Mouse (Mus musculus): ENCODE results near the gene Dab1. TPM values are rescaled to one million over a fixed set of nuclear protein-coding genes. Genes with fewer than 3 reads are reported as not detected.

The Dab1 gene
- total and polyA plus RNA-seq, 3 experiments: not detected

GRCm38 (mm10) chr4:104523776-104524175 lies 904.6 kb downstream of the Dab1 start:
- TF ChIP-seq GATA1 (IDR thresholded peaks at IDR 0.05; ENCODE audit: low read depth, low read length) (no peak), JUND (IDR thresholded peaks at IDR 0.05; ENCODE audit: low read depth, low read length) (no peak)
- DNase-seq (ENCODE audit: low read depth, low spot score): no peak
- no peaks in the 10 kb centered on the region for H3K9me3 ChIP-seq (replicated peaks; ENCODE audit: insufficient read depth, low read length)
- no peak overlapping the region for H3K27ac ChIP-seq (ENCODE audit: control insufficient read depth, low read depth, low read length)
- H3K36me3 ChIP-seq (ENCODE audit: control insufficient read depth in 1 of 2, insufficient read depth in 2 of 2, low read length in 2 of 2): no peaks in the 10 kb centered on the region
- H3K4me3 ChIP-seq (ENCODE audit: control insufficient read depth in 1 of 2, insufficient read depth in 1 of 2, low read depth in 2 of 2, low read length in 2 of 2): no peak overlapping the region
- no peaks in the 10 kb centered on the region for H3K4me1 ChIP-seq (ENCODE audit: control insufficient read depth in 1 of 2, insufficient read depth in 2 of 2, low read length in 2 of 2)
- H3K27me3 ChIP-seq (ENCODE audit: control insufficient read depth in 1 of 2, insufficient read depth in 2 of 2, low read length in 2 of 2): no peaks in the 10 kb centered on the region
- H3K9ac ChIP-seq (ENCODE audit: control insufficient read depth, low read depth, low read length, poor library complexity, severe bottlenecking): no peak overlapping the region
- H3K79me2 ChIP-seq (ENCODE audit: control insufficient read depth, insufficient read depth, low read length, poor library complexity): no peaks in the 10 kb centered on the region

GRCm38 (mm10) chr4:104529905-104530646 lies 910.9 kb downstream of the Dab1 start:
- Histone ChIP-seq H3K27me3 (ENCODE audit: control insufficient read depth in 1 of 2, insufficient read depth in 2 of 2, low read length in 2 of 2) (no peaks in the 10 kb centered on the region), H3K4me1 (ENCODE audit: control insufficient read depth in 1 of 2, insufficient read depth in 2 of 2, low read length in 2 of 2) (no peaks in the 10 kb centered on the region), H3K9me3 (replicated peaks; ENCODE audit: insufficient read depth, low read length) (no peaks in the 10 kb centered on the region), H3K27ac (ENCODE audit: control insufficient read depth, low read depth, low read length) (no peak overlapping the region), H3K4me3 (ENCODE audit: control insufficient read depth in 1 of 2, insufficient read depth in 1 of 2, low read depth in 2 of 2, low read length in 2 of 2) (no peak overlapping the region), H3K9ac (ENCODE audit: control insufficient read depth, low read depth, low read length, poor library complexity, severe bottlenecking) (no peak overlapping the region), H3K36me3 (ENCODE audit: control insufficient read depth in 1 of 2, insufficient read depth in 2 of 2, low read length in 2 of 2) (no peaks in the 10 kb centered on the region), H3K79me2 (ENCODE audit: control insufficient read depth, insufficient read depth, low read length, poor library complexity) (no peaks in the 10 kb centered on the region)
- TF ChIP-seq MYB (IDR thresholded peaks at IDR 0.05; ENCODE audit: low read depth, low read length) (no peak), ZKSCAN1 (IDR thresholded peaks at IDR 0.05; ENCODE audit: low read depth, low read length) (no peak), MYC (IDR thresholded peaks at IDR 0.05; ENCODE audit: low read depth, low read length) (no peak), RCOR1 (IDR thresholded peaks at IDR 0.05; ENCODE audit: low read depth, low read length) (no peak), GATA1 (IDR thresholded peaks at IDR 0.05; ENCODE audit: low read depth, low read length) (no peak), UBTF (IDR thresholded peaks at IDR 0.05; ENCODE audit: borderline replicate concordance, insufficient read depth, low read depth, low read length) (no peak), ZMIZ1 (IDR thresholded peaks at IDR 0.05; ENCODE audit: low read depth, low read length) (no peak), CHD1 (IDR thresholded peaks at IDR 0.05; ENCODE audit: low read depth, low read length) (no peak), KAT2A (conservative IDR thresholded peaks at IDR 0.05; ENCODE audit: low read depth, low read length) (no peak), NRF1 (IDR thresholded peaks at IDR 0.05; ENCODE audit: insufficient read depth, low read depth, low read length, poor library complexity, severe bottlenecking) (no peak), TAL1 (IDR thresholded peaks at IDR 0.05; ENCODE audit: low read length) (no peak), RAD21 (IDR thresholded peaks at IDR 0.05; ENCODE audit: low read depth, low read length) (no peak), TBP (IDR thresholded peaks at IDR 0.05; ENCODE audit: low read depth, low read length) (no peak), CHD2 (IDR thresholded peaks at IDR 0.05; ENCODE audit: low read length) (no peak), MAX (IDR thresholded peaks at IDR 0.05; ENCODE audit: low read length) (no peak), POLR2A (IDR thresholded peaks at IDR 0.05; ENCODE audit: control insufficient read depth in 1 of 2, insufficient read depth in 1 of 2, low read depth in 1 of 2, low read length in 2 of 2, poor library complexity in 1 of 2) (no peak), MAFK (IDR thresholded peaks at IDR 0.05; ENCODE audit: borderline replicate concordance, low read depth, low read length) (no peak), GABPA (IDR thresholded peaks at IDR 0.05; ENCODE audit: low read depth, low read length) (no peak), ZC3H11A (IDR thresholded peaks at IDR 0.05; ENCODE audit: low read depth, low read length) (no peak), USF1 (IDR thresholded peaks at IDR 0.05; ENCODE audit: low read depth, low read length) (no peak)
- no peak for DNase-seq (ENCODE audit: low read depth, low spot score)

Measured in MEL (cell line).